Mouse (Mus musculus): Measurements from ENCODE around the gene Dcun1d4.
"Not testable (repeated sequence)": the region's sequence is repeated elsewhere in the genome, so short reads cannot be mapped to it uniquely, and the experiment has no call there.

- TF ChIP-seq REST (IDR thresholded peaks at IDR 0.05; ENCODE audit: insufficient read depth, insufficient read length); MYOG (IDR thresholded peaks at IDR 0.05; ENCODE audit: control insufficient read depth in 1 of 3, insufficient read depth in 1 of 3, insufficient read length in 2 of 3, low read depth in 2 of 3); POLR2AphosphoS2 (IDR thresholded peaks at IDR 0.05; ENCODE audit: insufficient read length, low read depth); POLR2A (IDR thresholded peaks at IDR 0.05; ENCODE audit: insufficient read length, low read depth); USF1 (IDR thresholded peaks at IDR 0.05; ENCODE audit: low read depth); TCF3 (IDR thresholded peaks at IDR 0.05; ENCODE audit: insufficient read length, low read depth); TCF12 (IDR thresholded peaks at IDR 0.05; ENCODE audit: insufficient read depth, poor library complexity, severe bottlenecking); CEBPB (IDR thresholded peaks at IDR 0.05; ENCODE audit: insufficient read depth, poor library complexity, severe bottlenecking); MAX (IDR thresholded peaks at IDR 0.05; ENCODE audit: low read depth); E2F4 (IDR thresholded peaks at IDR 0.05; ENCODE audit: insufficient read depth): not testable (repeated sequence)
Observed at GRCm38 (mm10) chr5:73482381-73482780, 1.6 kb downstream of the Dcun1d4 start.

All from myocyte (in vitro differentiated cells).